ENCODE assay signal across 17 mouse cellular contexts in genomic region chr9:72846160-72846559, GRCm38 (mm10). TPM values are rescaled to one million over a fixed set of nuclear protein-coding genes. Genes with fewer than 3 reads are reported as not detected.
DNase-seq lines count a peak whose midpoint lies in the region; TF ChIP-seq lines count a peak whose summit lies in the region.
"Had no signal": no experiment of that assay in that cellular context is flagged by ENCODE, and none has a peak within 500 bp of the region (broad histone marks: within the 10 kb centered on the region; RNA-seq: fewer than 3 reads in every experiment).

No protein-coding gene starts in this region.

- peak; percentile 78 for DNase-seq in heart, adult 11 months
- DNase-seq in heart, postnatal 36 days = no peak
- no peak for DNase-seq in layer of hippocampus, adult 2 months (ENCODE audit: low spot score in 2 of 2)
- DNase-seq in layer of hippocampus, postnatal 36 days = no peak
- peak; percentile 14 for DNase-seq in adrenal gland, postnatal 10 days
- no peak for DNase-seq in cerebellum, adult 11 months
- no peak for DNase-seq in cerebellum, adult 9-10 months
- DNase-seq: gastrocnemius, postnatal 10 days; heart, adult 2 months; liver; liver, postnatal 0 days; lung, postnatal 14 days had no signal

- no peak overlapping the region for H3ac ChIP-seq in myocyte (ENCODE audit: control insufficient read depth, insufficient read length)

- intact Hi-C loops in heart, postnatal 36 days (cut with DNase I) = no loop called here

- H3K27ac ChIP-seq in layer of hippocampus, adult 2 months = peak overlapping the region; percentile 59
- H3K27ac ChIP-seq: embryonic facial prominence, embryonic 13.5 days; forebrain, embryonic 12.5 days; heart, adult 2 months; hindbrain, embryonic 12.5 days; neural tube, embryonic 12.5 days had no signal

- H3K36me3 ChIP-seq in myocyte (ENCODE audit: control insufficient read depth, insufficient read depth) = no peaks in the 10 kb centered on the region

- peak overlapping the region; percentile 41 for H3K4me2 ChIP-seq in myocyte (ENCODE audit: low read depth)
- H3K4me2 ChIP-seq: embryonic facial prominence, embryonic 13.5 days; forebrain, embryonic 12.5 days; hindbrain, embryonic 12.5 days; neural tube, embryonic 12.5 days had no signal

- no peak for TF ChIP-seq POLR2A in myocyte (IDR thresholded peaks at IDR 0.05; ENCODE audit: insufficient read length, low read depth)

- TF ChIP-seq CTCF in layer of hippocampus, adult 2 months (conservative IDR thresholded peaks at IDR 0.05) = no peak

- H3K4me3 ChIP-seq in layer of hippocampus, adult 2 months = no peak overlapping the region
- no peak overlapping the region for H3K4me3 ChIP-seq in myocyte
- H3K4me3 ChIP-seq: embryonic facial prominence, embryonic 13.5 days; forebrain, embryonic 12.5 days; heart, adult 2 months; hindbrain, embryonic 12.5 days; neural tube, embryonic 12.5 days had no signal

- H3K27me3 ChIP-seq in myocyte (ENCODE audit: control insufficient read depth, insufficient read depth, insufficient read length) = no peaks in the 10 kb centered on the region
- H3K27me3 ChIP-seq: embryonic facial prominence, embryonic 13.5 days; hindbrain, embryonic 12.5 days; neural tube, embryonic 12.5 days had no signal

- no peaks in the 10 kb centered on the region for H3K79me2 ChIP-seq in myocyte (ENCODE audit: control insufficient read depth, insufficient read depth)

TF ChIP-seq in myocyte, 11 proteins besides CTCF, POLR2A, EP300 and RAD21:
- TF ChIP-seq POLR2AphosphoS2 (IDR thresholded peaks at IDR 0.05; ENCODE audit: insufficient read length, low read depth) (no peak), MYOD1 (IDR thresholded peaks at IDR 0.05; ENCODE audit: control insufficient read depth in 1 of 3, insufficient read length in 2 of 3, low read depth in 2 of 3) (peak; percentile 58 to 87 (median 85)), TCF12 (IDR thresholded peaks at IDR 0.05; ENCODE audit: insufficient read depth, poor library complexity, severe bottlenecking) (peak; percentile 59), MYOG (IDR thresholded peaks at IDR 0.05; ENCODE audit: control insufficient read depth in 1 of 3, insufficient read depth in 1 of 3, insufficient read length in 2 of 3, low read depth in 2 of 3) (peak in 2 of 3 experiments; percentile 62 to 69), CEBPB (IDR thresholded peaks at IDR 0.05; ENCODE audit: insufficient read depth, poor library complexity, severe bottlenecking) (0 out of 2 replicates have a peak, but pooled peaks have one; percentile 20), USF1 (IDR thresholded peaks at IDR 0.05; ENCODE audit: low read depth) (no peak), MAX (IDR thresholded peaks at IDR 0.05; ENCODE audit: low read depth) (no peak), E2F4 (IDR thresholded peaks at IDR 0.05; ENCODE audit: insufficient read depth) (no peak), SRF (IDR thresholded peaks at IDR 0.05; ENCODE audit: control insufficient read depth, insufficient read length, low read depth) (no peak), TCF3 (IDR thresholded peaks at IDR 0.05; ENCODE audit: insufficient read length, low read depth) (peak; percentile 32), REST (IDR thresholded peaks at IDR 0.05; ENCODE audit: insufficient read depth, insufficient read length) (no peak)

RNA-seq across cellular contexts. Expression of gene Prtg, which starts 39.5 kb away (rescaled TPM):
- total RNA-seq in heart, postnatal 36 days (2021) = under 1 TPM; 0.30 to 0.33 TPM
- 1 to 10 TPM; 3.2 to 3.3 TPM for total RNA-seq in layer of hippocampus, adult 2 months (2021)
- 1 to 10 TPM; 2.3 to 3.0 TPM for total RNA-seq in layer of hippocampus, postnatal 36 days (2021)
- total RNA-seq in adrenal gland, postnatal 10 days (2021) = under 1 TPM; 0.45 to 0.61 TPM
- polyA plus RNA-seq in myocyte (2012; fragmentation: generic; extraction: Trizol) = 0.06 TPM

Comparison
In these comparisons a context has a peak if more than half of its experiments do, and no peak if none do; other contexts are left out.
1. DNase-seq: peak in heart, adult 11 months (single experiment) and adrenal gland, postnatal 10 days (single experiment); none in heart, postnatal 36 days (0 of 2), layer of hippocampus, adult 2 months (0 of 2), layer of hippocampus, postnatal 36 days (0 of 2), cerebellum, adult 11 months (single experiment) and cerebellum, adult 9-10 months (single experiment).